Mouse (Mus musculus) lung, adult 2 months (tissue): Measurements from ENCODE around the gene Tpra1.

ENCODE experiments used
- CTCF ChIP-seq: fragments of 200-500 bp; IDR thresholded peaks from 2 replicates; pipeline ENCODE4 v1.5.1; 2011; ENCODE audit warnings: mild to moderate bottlenecking, low read length, control low read depth; ENCODE audit not compliant: insufficient read depth
- POLR2A ChIP-seq: fragments of 200-500 bp; IDR thresholded peaks from 2 replicates; pipeline ENCODE4 v1.6.1; 2011; ENCODE audit warnings: low read depth, mild to moderate bottlenecking, control low read depth, low read length, borderline replicate concordance; ENCODE audit errors: extremely low read depth

DNA sequence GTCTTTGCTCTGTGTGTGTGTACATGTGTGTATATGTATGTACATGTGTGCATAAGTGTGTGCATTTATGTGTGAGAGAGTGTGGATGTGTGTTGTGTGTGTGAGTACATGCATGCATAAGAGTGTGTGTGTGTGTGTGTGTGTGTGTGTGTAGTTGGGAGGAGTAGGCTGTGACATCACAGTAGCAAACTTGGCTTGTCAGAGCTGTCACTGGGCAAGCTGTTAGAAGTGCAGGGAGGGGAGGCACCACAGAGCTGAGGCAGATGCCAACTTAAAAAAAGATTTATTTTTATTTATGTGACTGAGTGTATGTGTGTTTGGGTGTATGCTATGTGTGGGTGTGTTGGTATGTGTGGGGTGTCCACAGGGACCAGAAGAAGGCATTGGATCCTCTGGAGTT lies 11.4 kb downstream of the Tpra1 start:
- no peak for TF ChIP-seq CTCF
- no peak for TF ChIP-seq POLR2A
